11 mouse cellular contexts compared by ENCODE assay signal in the genomic region with DNA sequence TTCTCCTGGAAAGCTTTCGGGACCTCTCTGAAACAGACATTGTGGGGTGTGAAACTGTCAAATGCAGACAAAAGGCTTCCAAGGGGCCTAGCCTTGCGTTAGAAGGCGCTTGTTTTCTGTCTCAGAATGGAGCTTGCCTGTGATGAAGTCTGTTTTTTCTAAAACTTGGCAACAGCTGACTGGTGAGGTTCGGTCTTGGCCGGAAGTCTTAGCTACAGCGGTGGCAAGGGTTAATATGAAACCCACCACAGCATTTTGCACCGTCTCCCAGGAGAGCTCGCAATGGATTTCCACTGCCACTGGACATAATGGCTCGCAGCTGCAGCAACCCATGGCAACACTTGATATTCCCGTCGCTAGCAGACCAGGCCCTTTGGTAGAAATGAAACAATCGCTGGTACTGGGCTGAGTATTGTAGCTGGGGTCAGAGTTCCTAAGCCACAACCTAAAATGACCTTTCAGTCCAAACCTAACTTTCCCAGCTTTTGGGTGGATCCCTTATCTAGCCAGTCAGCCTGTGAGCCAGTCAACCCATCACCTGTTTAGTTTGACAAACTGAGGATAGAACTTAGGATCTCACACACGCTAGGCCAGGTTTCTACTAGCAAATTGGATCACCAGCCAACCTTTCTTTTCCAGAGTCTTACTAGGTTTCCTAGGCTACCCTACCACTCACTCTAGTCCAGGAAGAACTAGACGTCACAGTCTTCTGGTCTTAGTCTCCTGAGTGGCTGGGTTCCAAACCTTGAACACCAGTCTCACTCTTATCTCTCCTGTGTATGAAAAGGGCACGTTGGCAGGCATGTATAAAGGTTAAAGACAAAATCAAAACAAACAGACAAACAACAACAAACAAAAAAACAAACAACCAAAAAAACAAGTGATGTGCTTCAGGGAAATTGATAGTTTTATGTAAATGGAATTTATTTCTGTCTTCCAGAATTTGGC.
DNase-seq lines count a peak whose midpoint lies in the region; ATAC-seq lines count a peak whose summit lies in the region.
"Had no signal": no experiment of that assay in that cellular context is flagged by ENCODE, and none has a peak within 500 bp of the region (broad histone marks: within the 10 kb centered on the region; RNA-seq: fewer than 3 reads in every experiment).

No protein-coding gene starts in this region.

- 25% methylated on average over 15 of the region's 15 CpGs for WGBS in embryonic facial prominence, embryonic 11.5 days
- WGBS in hindbrain, embryonic 10.5 days: 28% methylated on average over 15 of the region's 15 CpGs

- no peaks in the 10 kb centered on the region for H3K9me3 ChIP-seq in embryonic facial prominence, embryonic 11.5 days (replicated peaks; ENCODE audit: control insufficient read depth, low read length)
- peaks cover 7% of the 10 kb centered on the region; the same call in 1 of the 2 replicates for H3K9me3 ChIP-seq in hindbrain, embryonic 10.5 days
- H3K9me3 ChIP-seq: kidney, embryonic 15.5 days; stomach, embryonic 15.5 days had no signal

- 0 out of 2 replicates have a peak, but pooled peaks have one; percentile 52 for ATAC-seq in embryonic facial prominence, embryonic 11.5 days (replicated peaks; ENCODE audit: insufficient number of reproducible peaks, low FRiP score, low TSS enrichment, low read depth)
- peak; percentile 70 for ATAC-seq in megakaryocyte-erythroid progenitor cell, adult 5-6 weeks (replicated peaks; ENCODE audit: low FRiP score, low TSS enrichment, poor library complexity, severe bottlenecking)

- H3K4me2 ChIP-seq in embryonic facial prominence, embryonic 11.5 days (ENCODE audit: low read depth, low read length): no peak overlapping the region
- H3K4me2 ChIP-seq: kidney, embryonic 15.5 days; stomach, embryonic 15.5 days had no signal

- no peak overlapping the region for H3K4me3 ChIP-seq in embryonic facial prominence, embryonic 11.5 days (ENCODE audit: low read depth, low read length)
- H3K4me3 ChIP-seq in hindbrain, embryonic 10.5 days: no peak overlapping the region
- H3K4me3 ChIP-seq: heart, adult 2 months; kidney, embryonic 15.5 days; stomach, embryonic 15.5 days had no signal

- no peaks in the 10 kb centered on the region; the same call in 1 of the 2 replicates for H3K27me3 ChIP-seq in embryonic facial prominence, embryonic 11.5 days (ENCODE audit: control insufficient read depth, insufficient read depth, low read length)
- no peaks in the 10 kb centered on the region for H3K27me3 ChIP-seq in hindbrain, embryonic 10.5 days (ENCODE audit: insufficient read depth, poor library complexity, severe bottlenecking)
- H3K27me3 ChIP-seq: kidney, embryonic 15.5 days; stomach, embryonic 15.5 days had no signal

- peak; percentile 76 for DNase-seq in embryo, embryonic 11 days
- DNase-seq in embryonic facial prominence, embryonic 11.5 days (ENCODE audit: low spot score): peak; percentile 85
- DNase-seq in hindbrain, embryonic 10.5 days (ENCODE audit: low spot score): peak; percentile 75
- no peak for DNase-seq in kidney, postnatal 14 days
- no peak for DNase-seq in right cerebral cortex, adult 18-20 months
- no peak for DNase-seq in frontal cortex, postnatal 36 days (ENCODE audit: low spot score in 2 of 2)
- DNase-seq: cerebellum, postnatal 14 days; heart, adult 2 months had no signal

- H3K9ac ChIP-seq in embryonic facial prominence, embryonic 11.5 days (replicated peaks; ENCODE audit: low read length): no peak overlapping the region
- H3K9ac ChIP-seq: kidney, embryonic 15.5 days; stomach, embryonic 15.5 days had no signal

- no peaks in the 10 kb centered on the region; the same call in 1 of the 2 replicates for H3K4me1 ChIP-seq in embryonic facial prominence, embryonic 11.5 days (ENCODE audit: control insufficient read depth, insufficient read depth, low read length)
- peaks cover 15% of the 10 kb centered on the region for H3K4me1 ChIP-seq in hindbrain, embryonic 10.5 days (replicated peaks)
- H3K4me1 ChIP-seq: kidney, embryonic 15.5 days; stomach, embryonic 15.5 days had no signal

- H3K27ac ChIP-seq in embryonic facial prominence, embryonic 11.5 days (replicated peaks; ENCODE audit: low read depth, low read length): no peak overlapping the region
- peak overlapping the region; percentile 77 for H3K27ac ChIP-seq in hindbrain, embryonic 10.5 days
- H3K27ac ChIP-seq: heart, adult 2 months; kidney, embryonic 15.5 days; stomach, embryonic 15.5 days had no signal

- H3K36me3 ChIP-seq in embryonic facial prominence, embryonic 11.5 days (replicated peaks; ENCODE audit: control insufficient read depth, insufficient read depth, low read depth, low read length): no peaks in the 10 kb centered on the region
- no peaks in the 10 kb centered on the region for H3K36me3 ChIP-seq in hindbrain, embryonic 10.5 days
- H3K36me3 ChIP-seq: kidney, embryonic 15.5 days; stomach, embryonic 15.5 days had no signal

Comparison
In these comparisons a context has a peak if more than half of its experiments do, and no peak if none do; other contexts are left out.
1. DNase-seq: peak in embryo, embryonic 11 days (single experiment), embryonic facial prominence, embryonic 11.5 days (single experiment) and hindbrain, embryonic 10.5 days (single experiment); none in kidney, postnatal 14 days (single experiment), right cerebral cortex, adult 18-20 months (single experiment) and frontal cortex, postnatal 36 days (0 of 2).